Mouse (Mus musculus): ENCODE data around the gene Gatad2b.

GRCm38 (mm10) chr3:90255194-90255565 lies 37.8 kb upstream of the Gatad2b start:
- TF ChIP-seq TAL1 (IDR thresholded peaks at IDR 0.05; ENCODE audit: low read length) (no peak), GATA1 (IDR thresholded peaks at IDR 0.05; ENCODE audit: low read length) (no peak)

Measured in erythroblast, embryonic 14.5 days (primary cell).